Mouse (Mus musculus) hindbrain, embryonic 10.5 days (tissue): ENCODE measurements around the gene Ttc34. TPM values are rescaled to one million over a fixed set of nuclear protein-coding genes. Genes with fewer than 3 reads are reported as not detected.

Experiments
- DNase-seq: peaks from one replicate; pipeline ENCODE4 v3.0.0-alpha.2; 2017; ENCODE audit warnings: low spot score
- H3K27ac ChIP-seq: fragments of 300-500 bp; sonication (generic); 2 replicates; pipeline ENCODE4 v1.5.1; 2016; ENCODE audit warnings: mild to moderate bottlenecking, moderate library complexity
- H3K27me3 ChIP-seq: fragments of 300-500 bp; sonication (generic); 2 replicates; pipeline ENCODE4 v1.6.1; 2016; ENCODE audit warnings: mild to moderate bottlenecking; ENCODE audit not compliant: poor library complexity, insufficient read depth, severe bottlenecking
- H3K36me3 ChIP-seq: fragments of 300-500 bp; sonication (generic); 2 replicates; pipeline ENCODE4 v1.6.1; 2016; ENCODE audit warnings: mild to moderate bottlenecking, moderate library complexity
- H3K4me1 ChIP-seq: fragments of 300-500 bp; sonication (generic); replicated peaks from 2 replicates; pipeline ENCODE4 v1.6.1; 2016; ENCODE audit warnings: mild to moderate bottlenecking
- H3K4me3 ChIP-seq: fragments of 300-500 bp; sonication (generic); 2 replicates; pipeline ENCODE4 v1.5.1; 2016; ENCODE audit warnings: mild to moderate bottlenecking, moderate library complexity
- H3K9me3 ChIP-seq: fragments of 300-500 bp; sonication (generic); 2 replicates; pipeline ENCODE4 v1.6.1; 2016; ENCODE audit warnings: mild to moderate bottlenecking, moderate library complexity
- WGBS: fragments of 180-500 bp; shearing (Covaris S2); methylation state at CpG from one replicate; pipeline ENCODE4 v1.1.7; 2016; 5-methylcytosine and 5-hydroxymethylcytosine counted together
- polyA plus RNA-seq: library from polyadenylated mRNA; unstranded; fragments of >200 nt; fragmentation: Nextera tagmentation; extraction: Ambion mirVana; gene quantifications from 2 replicates; pipeline ENCODE4 v1.2.1, GENCODE M21; 2016

The Ttc34 gene
- polyA plus RNA-seq, 1 experiment from 2014 or later: 0.65 TPM

- Histone ChIP-seq H3K27ac (peak overlapping the region; percentile 93), H3K27me3 (peaks cover 40% of the 10 kb centered on the region), H3K4me3 (peak overlapping the region; percentile 54; the same call in 1 of the 2 replicates), H3K9me3 (no peaks in the 10 kb centered on the region), H3K36me3 (no peaks in the 10 kb centered on the region), H3K4me1 (peaks cover 25% of the 10 kb centered on the region)
- WGBS: 84% methylated on average over 3 of the region's 3 CpGs
- no peak for DNase-seq
Observed at GRCm38 (mm10) chr4:154863436-154863935, 26.2 kb downstream of the Ttc34 start.

DNA sequence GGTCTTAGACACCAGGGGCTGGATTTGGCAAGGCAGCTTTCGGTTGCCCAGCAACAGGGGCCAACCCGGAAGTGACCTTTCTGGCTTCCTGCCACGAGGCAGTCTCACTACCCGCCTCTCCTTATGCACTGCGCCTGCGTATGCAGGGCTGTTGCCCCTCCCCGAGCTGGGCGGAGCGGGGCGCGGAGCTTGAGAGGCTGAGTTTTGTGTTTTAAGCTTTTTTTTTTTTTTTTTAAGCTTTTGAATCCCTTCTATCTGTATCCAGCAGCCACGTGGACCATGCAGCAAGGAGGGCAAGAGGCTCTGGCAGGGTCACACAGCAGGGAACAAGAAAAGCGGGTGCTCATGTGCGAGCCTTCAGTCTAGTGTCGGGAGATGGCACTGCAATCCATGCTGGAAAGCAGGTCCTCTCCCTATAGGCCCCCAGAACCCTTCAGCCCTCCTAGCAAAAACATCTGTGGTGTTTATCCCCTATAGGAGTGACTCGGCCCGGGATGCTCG is 27.1 kb downstream of the Ttc34 start:
- DNase-seq: peak; percentile 97
- peaks cover 25% of the 10 kb centered on the region for H3K4me1 ChIP-seq
- peaks cover 39% of the 10 kb centered on the region for H3K27me3 ChIP-seq
- 1% methylated on average over 18 of the region's 18 CpGs for WGBS
- peak overlapping the region; percentile 54 for H3K4me3 ChIP-seq
- no peaks in the 10 kb centered on the region for H3K9me3 ChIP-seq
- no peaks in the 10 kb centered on the region for H3K36me3 ChIP-seq
- peak overlapping the region; percentile 93 for H3K27ac ChIP-seq

DNA sequence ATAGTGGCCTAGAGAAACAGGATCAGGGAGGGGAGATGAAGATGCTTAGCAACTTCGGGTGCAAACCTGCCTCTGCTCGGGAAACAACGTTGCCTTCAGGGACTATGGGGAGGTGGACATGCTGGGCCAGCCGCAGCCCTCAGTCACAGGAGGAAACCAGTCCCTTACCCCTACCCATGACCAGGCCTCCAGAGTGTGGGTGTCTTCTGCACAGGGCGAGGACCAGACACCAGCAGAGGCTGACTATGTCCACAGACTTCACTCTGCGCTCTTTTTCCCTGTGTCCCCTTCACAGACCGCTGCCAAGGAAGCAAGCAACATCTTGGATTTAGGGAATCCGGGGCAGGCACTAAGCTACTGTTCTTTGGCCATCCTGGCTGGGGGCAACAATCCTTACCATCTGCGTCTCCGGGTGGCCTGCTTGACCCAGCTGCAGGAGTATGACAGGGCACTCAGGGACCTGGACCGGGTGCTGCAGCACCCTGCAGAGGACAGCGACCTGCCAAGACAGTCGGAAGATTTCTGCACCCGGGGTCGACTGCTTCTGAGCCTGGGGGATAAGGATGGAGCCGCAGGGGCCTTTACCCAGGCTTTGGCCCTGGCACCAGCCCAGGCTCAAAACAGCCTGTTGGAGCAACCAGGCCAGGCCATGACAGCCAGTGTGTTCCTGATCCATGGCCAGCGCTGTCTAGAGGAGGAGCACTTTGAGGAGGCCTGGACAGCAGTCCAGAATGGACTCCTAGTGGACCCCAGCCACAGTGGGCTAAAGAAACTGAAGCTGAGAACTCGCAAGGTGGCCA is 27.9 kb downstream of the Ttc34 start:
- H3K4me3 ChIP-seq: peak overlapping the region; percentile 54
- peaks cover 38% of the 10 kb centered on the region for H3K27me3 ChIP-seq
- no peaks in the 10 kb centered on the region for H3K9me3 ChIP-seq
- H3K27ac ChIP-seq: peak overlapping the region; percentile 93
- H3K36me3 ChIP-seq: no peaks in the 10 kb centered on the region
- DNase-seq: no peak
- 85% methylated on average over 18 of the region's 18 CpGs for WGBS
- H3K4me1 ChIP-seq: peaks cover 25% of the 10 kb centered on the region

- DNase-seq: no peak
- no peaks in the 10 kb centered on the region for H3K36me3 ChIP-seq
- peaks cover 35% of the 10 kb centered on the region for H3K4me1 ChIP-seq
- H3K4me3 ChIP-seq: no peak overlapping the region
- WGBS: 88% methylated on average over 5 of the region's 5 CpGs
- H3K27ac ChIP-seq: no peak overlapping the region
- no peaks in the 10 kb centered on the region for H3K9me3 ChIP-seq
- peaks cover 39% of the 10 kb centered on the region for H3K27me3 ChIP-seq
Observed at GRCm38 (mm10) chr4:154866391-154866790, 29.1 kb downstream of the Ttc34 start.

- DNase-seq: no peak
- peaks cover 39% of the 10 kb centered on the region for H3K27me3 ChIP-seq
- H3K4me1 ChIP-seq: peaks cover 43% of the 10 kb centered on the region
- H3K9me3 ChIP-seq: no peaks in the 10 kb centered on the region
- no peaks in the 10 kb centered on the region for H3K36me3 ChIP-seq
- no peak overlapping the region for H3K4me3 ChIP-seq
- whole genome bisulfite sequencing: 85% methylated on average over 6 of the region's 6 CpGs
- no peak overlapping the region for H3K27ac ChIP-seq
Observed at GRCm38 (mm10) chr4:154867257-154867656, 30.0 kb downstream of the Ttc34 start.

- H3K36me3 ChIP-seq: no peaks in the 10 kb centered on the region
- H3K4me3 ChIP-seq: no peak within 1 kb of the TSS
- H3K9me3 ChIP-seq: no peaks in the 10 kb centered on the region
- DNase-seq: no peak
- no peak within 1 kb of the TSS for H3K27ac ChIP-seq
- 86% methylated on average over 7 of the region's 7 CpGs for WGBS
- H3K4me1 ChIP-seq: peaks cover 35% of the 10 kb centered on the region
- peaks cover 44% of the 10 kb centered on the region for H3K27me3 ChIP-seq
Observed at GRCm38 (mm10) chr4:154869440-154869839, 32.2 kb downstream of the Ttc34 start, which contains the start of gene Mmel1. Gene Mmel1, plus strand, starts transcription at chr4:154869585.

GRCm38 (mm10) chr4:154870721-154871120 is 33.5 kb downstream of the Ttc34 start:
- Histone ChIP-seq H3K4me1 (peaks cover 22% of the 10 kb centered on the region), H3K9me3 (no peaks in the 10 kb centered on the region), H3K27me3 (peaks cover 44% of the 10 kb centered on the region), H3K36me3 (no peaks in the 10 kb centered on the region), H3K27ac (no peak overlapping the region), H3K4me3 (no peak overlapping the region)
- 77% methylated on average over 4 of the region's 4 CpGs for WGBS
- no peak for DNase-seq

DNA sequence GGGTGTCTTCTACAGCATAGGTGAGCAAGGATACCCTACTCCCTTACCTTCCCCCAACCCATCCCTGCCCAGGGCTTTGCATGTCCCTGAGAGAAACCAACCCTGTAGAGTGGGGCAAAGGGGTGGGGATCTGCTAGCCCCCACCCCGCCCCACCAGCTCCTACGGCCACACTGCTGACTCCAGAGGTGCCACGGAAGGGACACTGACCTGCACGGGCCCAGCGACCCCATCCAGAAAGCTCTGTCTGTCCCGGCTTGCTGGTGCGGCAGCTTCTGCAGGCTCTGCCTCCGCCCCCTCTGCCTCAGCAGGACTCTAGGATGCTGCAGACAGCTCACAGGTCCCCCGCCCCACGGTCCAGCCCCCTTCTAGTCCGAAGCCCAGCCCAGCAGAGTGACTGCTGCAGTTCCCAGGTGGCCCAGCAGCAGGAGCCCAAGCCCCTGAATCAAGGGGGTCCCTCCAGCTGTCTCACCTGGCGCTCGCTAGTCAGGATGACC is 34.5 kb downstream of the Ttc34 start:
- Histone ChIP-seq H3K4me1 (peaks cover 22% of the 10 kb centered on the region), H3K4me3 (peak overlapping the region; percentile 37), H3K36me3 (no peaks in the 10 kb centered on the region), H3K9me3 (no peaks in the 10 kb centered on the region), H3K27me3 (peaks cover 44% of the 10 kb centered on the region), H3K27ac (peak overlapping the region; percentile 64)
- peak; percentile 62 for DNase-seq
- 2% methylated on average over 13 of the region's 13 CpGs for WGBS

GRCm38 (mm10) chr4:154873186-154873585 is 35.9 kb downstream of the Ttc34 start:
- no peaks in the 10 kb centered on the region for H3K9me3 ChIP-seq
- no peak overlapping the region for H3K4me3 ChIP-seq
- no peak for DNase-seq
- no peak overlapping the region for H3K27ac ChIP-seq
- no peaks in the 10 kb centered on the region for H3K36me3 ChIP-seq
- WGBS: 74% methylated on average over 6 of the region's 6 CpGs
- H3K27me3 ChIP-seq: peaks cover 42% of the 10 kb centered on the region
- H3K4me1 ChIP-seq: peaks cover 26% of the 10 kb centered on the region

DNA sequence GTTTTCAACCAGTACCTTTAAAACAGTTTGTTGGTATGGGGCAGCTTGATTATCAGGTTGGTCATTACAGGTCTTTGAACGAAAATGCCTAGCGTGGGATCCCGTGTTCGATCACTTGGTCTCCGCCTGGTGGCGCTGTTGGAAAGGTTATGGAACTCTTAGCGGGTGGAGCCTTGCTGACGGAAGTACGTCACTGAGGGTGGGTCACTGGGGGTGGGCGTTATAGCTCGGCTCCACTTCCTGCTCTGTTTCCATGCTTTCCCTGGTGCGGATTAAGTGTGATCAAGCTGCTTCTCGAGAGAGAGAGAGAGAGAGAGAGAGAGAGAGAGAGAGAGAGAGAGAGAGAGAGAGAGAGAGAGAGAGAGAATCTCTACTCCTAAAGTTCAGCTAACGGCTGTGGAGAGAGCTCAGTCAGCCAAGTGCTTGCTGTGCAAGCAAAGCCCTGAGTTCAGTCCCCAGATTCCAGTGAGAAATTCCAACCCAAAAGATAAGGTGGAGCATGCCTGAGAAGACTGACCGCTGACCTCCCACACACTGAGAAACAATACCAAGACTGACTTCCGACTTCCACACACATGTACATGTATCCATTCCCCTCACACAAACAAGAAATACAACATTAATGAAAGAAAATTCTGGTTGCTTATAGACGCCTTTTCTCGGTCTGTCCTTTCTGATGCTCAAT is 40.7 kb downstream of the Ttc34 start:
- Histone ChIP-seq H3K4me1 (peaks cover 27% of the 10 kb centered on the region), H3K36me3 (no peaks in the 10 kb centered on the region), H3K4me3 (peak overlapping the region; percentile 55), H3K27me3 (0 out of 2 replicates have a peak, but pooled peaks cover 3% of the 10 kb centered on the region), H3K9me3 (no peaks in the 10 kb centered on the region), H3K27ac (peak overlapping the region; percentile 87)
- DNase-seq: peak; percentile 94
- WGBS: 13% methylated on average over 18 of the region's 18 CpGs

- Histone ChIP-seq H3K27ac (no peak overlapping the region), H3K36me3 (no peaks in the 10 kb centered on the region), H3K9me3 (no peaks in the 10 kb centered on the region), H3K4me1 (peaks cover 37% of the 10 kb centered on the region), H3K27me3 (0 out of 2 replicates have a peak, but pooled peaks cover 10% of the 10 kb centered on the region), H3K4me3 (no peak overlapping the region)
- DNase-seq: no peak
- WGBS: 88% methylated on average over 6 of the region's 6 CpGs
Observed at GRCm38 (mm10) chr4:154880730-154881129, 43.5 kb downstream of the Ttc34 start.

DNA sequence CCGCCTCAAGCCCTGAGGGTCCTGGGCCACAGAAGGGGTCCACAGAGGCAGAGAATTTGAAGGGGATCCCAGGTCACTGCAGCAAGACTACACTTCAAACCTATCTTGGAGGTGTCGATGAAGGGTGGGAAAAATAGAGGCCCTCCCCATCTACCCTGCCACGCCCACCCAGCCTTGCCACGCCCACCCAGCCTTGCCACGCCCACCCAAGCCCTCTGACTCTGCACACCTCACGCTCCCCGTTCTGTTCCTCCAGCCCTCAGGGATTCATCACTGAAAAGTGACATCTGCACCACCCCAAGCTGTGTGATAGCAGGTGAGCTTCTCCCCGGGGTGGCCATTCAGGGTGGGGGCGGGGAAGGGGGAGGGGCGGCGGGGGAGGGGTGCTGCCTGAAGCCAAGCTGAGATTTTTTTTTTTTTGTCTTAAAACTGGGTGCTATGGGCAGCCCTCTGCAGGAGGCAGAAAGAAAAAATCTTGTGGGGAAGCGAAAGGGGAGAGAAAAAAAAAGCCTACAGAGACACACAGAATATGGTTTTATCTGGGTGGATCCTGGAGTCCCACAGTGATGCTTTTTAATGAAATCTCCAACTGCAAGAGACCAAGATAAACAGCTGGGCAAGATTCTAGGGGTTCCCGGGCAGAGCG is 44.9 kb downstream of the Ttc34 start:
- Histone ChIP-seq H3K4me3 (no peak overlapping the region), H3K4me1 (peaks cover 41% of the 10 kb centered on the region), H3K27me3 (0 out of 2 replicates have a peak, but pooled peaks cover 10% of the 10 kb centered on the region), H3K27ac (no peak overlapping the region; the same call in 1 of the 2 replicates), H3K36me3 (no peaks in the 10 kb centered on the region), H3K9me3 (no peaks in the 10 kb centered on the region)
- no peak for DNase-seq
- WGBS: 32% methylated on average over 14 of the region's 14 CpGs
